In genomic region chr6:91186161-91186931, GRCm38 (mm10) we compare ENCODE assay signal across 10 mouse cellular contexts. TPM values are rescaled to one million over a fixed set of nuclear protein-coding genes. Genes with fewer than 3 reads are reported as not detected.
A peak's percentile ranks its signal among the peaks of the same experiment; 100 is the strongest.
DNase-seq lines count a peak whose midpoint lies in the region; ATAC-seq and TF ChIP-seq lines count a peak whose summit lies in the region.
"Had no signal": no experiment of that assay in that cellular context is flagged by ENCODE, and none has a peak within 500 bp of the region (broad histone marks: within the 10 kb centered on the region; RNA-seq: fewer than 3 reads in every experiment).

No protein-coding gene starts in this region.

- H3K9ac ChIP-seq in heart, postnatal 0 days (replicated peaks; ENCODE audit: low read depth, low read length), result no peak overlapping the region
- H3K9ac ChIP-seq: forebrain, embryonic 12.5 days had no signal

- H3K9me3 ChIP-seq in heart, postnatal 0 days (replicated peaks; ENCODE audit: control insufficient read depth, low read length), result no peaks in the 10 kb centered on the region
- H3K9me3 ChIP-seq in heart, embryonic 10.5 days, result no peaks in the 10 kb centered on the region
- H3K9me3 ChIP-seq in E14TG2a.4 (ENCODE audit: low read length), result no peaks in the 10 kb centered on the region
- H3K9me3 ChIP-seq: forebrain, embryonic 12.5 days had no signal

- TF ChIP-seq POLR2A in small intestine, adult 2 months (IDR thresholded peaks at IDR 0.05; ENCODE audit: low read depth, low read length), result no peak

- no peaks in the 10 kb centered on the region for H3K36me3 ChIP-seq in heart, postnatal 0 days (replicated peaks; ENCODE audit: control insufficient read depth, insufficient read depth, low read length)
- H3K36me3 ChIP-seq in heart, embryonic 10.5 days, result no peaks in the 10 kb centered on the region
- no peaks in the 10 kb centered on the region for H3K36me3 ChIP-seq in E14TG2a.4 (ENCODE audit: insufficient read depth, low read length)
- H3K36me3 ChIP-seq in small intestine, adult 2 months (ENCODE audit: control insufficient read depth, insufficient read depth, low read length), result no peaks in the 10 kb centered on the region
- H3K36me3 ChIP-seq: forebrain, embryonic 12.5 days had no signal

- TF ChIP-seq EP300 in heart, postnatal 0 days (IDR thresholded peaks at IDR 0.05; ENCODE audit: low read depth), result no peak

- H3K4me2 ChIP-seq in heart, postnatal 0 days (ENCODE audit: low read depth, low read length), result no peak overlapping the region
- H3K4me2 ChIP-seq: forebrain, embryonic 12.5 days had no signal

- no peak overlapping the region for H3K4me3 ChIP-seq in heart, postnatal 0 days (ENCODE audit: low read depth, low read length)
- H3K4me3 ChIP-seq in heart, embryonic 10.5 days, result no peak overlapping the region
- no peak overlapping the region for H3K4me3 ChIP-seq in E14TG2a.4 (replicated peaks; ENCODE audit: low read length)
- no peak overlapping the region for H3K4me3 ChIP-seq in small intestine, adult 2 months (ENCODE audit: low read depth, low read length)
- H3K4me3 ChIP-seq: forebrain, embryonic 12.5 days had no signal

- no peak for DNase-seq in heart, postnatal 0 days (ENCODE audit: low spot score)
- DNase-seq in heart, embryonic 10.5 days (ENCODE audit: low spot score), result no peak
- DNase-seq in induced T-regulatory cell, adult 2 months (ENCODE audit: low read depth), result peak; percentile 59
- no peak for DNase-seq in layer of hippocampus, postnatal 10 days (ENCODE audit: low spot score in 2 of 2)
- no peak for DNase-seq in ovary, adult 18-20 months (ENCODE audit: low spot score)
- DNase-seq: kidney, postnatal 4 days had no signal

- no peak overlapping the region for H3K27ac ChIP-seq in heart, postnatal 0 days (ENCODE audit: low read depth)
- no peak overlapping the region for H3K27ac ChIP-seq in heart, embryonic 10.5 days
- H3K27ac ChIP-seq in small intestine, adult 2 months (ENCODE audit: insufficient read depth, low read depth, low read length), result no peak overlapping the region
- H3K27ac ChIP-seq: forebrain, embryonic 12.5 days had no signal

- H3K27me3 ChIP-seq in heart, postnatal 0 days (ENCODE audit: control insufficient read depth, insufficient read depth, low read length), result no peaks in the 10 kb centered on the region
- peaks cover 18% of the 10 kb centered on the region for H3K27me3 ChIP-seq in heart, embryonic 10.5 days (ENCODE audit: insufficient read depth, poor library complexity, severe bottlenecking)
- peaks cover 33% of the 10 kb centered on the region for H3K27me3 ChIP-seq in E14TG2a.4 (ENCODE audit: insufficient read depth, low read length)
- H3K27me3 ChIP-seq in small intestine, adult 2 months (ENCODE audit: control insufficient read depth, insufficient read depth, low read length), result no peaks in the 10 kb centered on the region
- H3K27me3 ChIP-seq: forebrain, embryonic 12.5 days had no signal

- WGBS in heart, postnatal 0 days, result 45% methylated on average over 4 of the region's 4 CpGs
- WGBS in heart, embryonic 10.5 days, result 46% methylated on average over 4 of the region's 4 CpGs
- 45% methylated on average over 4 of the region's 4 CpGs for WGBS in small intestine, adult 2 months

- peaks cover 28% of the 10 kb centered on the region for H3K4me1 ChIP-seq in heart, postnatal 0 days (ENCODE audit: control insufficient read depth, insufficient read depth)
- peaks cover 7% of the 10 kb centered on the region; the same call in 1 of the 2 replicates for H3K4me1 ChIP-seq in heart, embryonic 10.5 days
- peaks cover 7% of the 10 kb centered on the region for H3K4me1 ChIP-seq in E14TG2a.4 (replicated peaks; ENCODE audit: low read depth, low read length)
- H3K4me1 ChIP-seq in small intestine, adult 2 months (ENCODE audit: control insufficient read depth, insufficient read depth, insufficient read length, low read length), result no peaks in the 10 kb centered on the region
- H3K4me1 ChIP-seq: forebrain, embryonic 12.5 days had no signal

- ATAC-seq in heart, postnatal 0 days (ENCODE audit: insufficient read depth, low read depth), result no peak
- no peak for ATAC-seq in activated CD4-positive, CD25-positive, alpha-beta regulatory T cell, adult 4 months

- peak; percentile 44 for TF ChIP-seq CTCF in heart, postnatal 0 days (IDR thresholded peaks at IDR 0.05; ENCODE audit: low read depth)
- TF ChIP-seq CTCF in E14TG2a.4 (conservative IDR thresholded peaks at IDR 0.05; ENCODE audit: low read length), result peak; percentile 92
- TF ChIP-seq CTCF in small intestine, adult 2 months (IDR thresholded peaks at IDR 0.05; ENCODE audit: extremely low read depth, insufficient read length, insufficient replicate concordance, low read depth, low read length), result peak; percentile 68; the same call in 1 of the 2 replicates

RNA-seq across cellular contexts. Expression of gene Fbln2, which starts 25.9 kb away (rescaled TPM):
- 222 and 302 TPM in 2 replicates for total RNA-seq in heart, postnatal 0 days (2014; rRNA removed; ENCODE audit: low replicate concordance)
- 117 and 120 TPM in 2 replicates for polyA plus RNA-seq in heart, postnatal 0 days (2015; fragmentation: Nextera tagmentation; extraction: Ambion mirVana)
- 99.3 and 114 TPM in 2 replicates for polyA plus RNA-seq in heart, embryonic 10.5 days (2016; fragmentation: Nextera tagmentation; extraction: Ambion mirVana)
- 19.6 and 24.9 TPM in 2 replicates for polyA plus RNA-seq in small intestine, adult 2 months (2012; rRNA removed)
- total RNA-seq in layer of hippocampus, postnatal 10 days (2021), result 10 to 100 TPM; 15.2 to 16.4 TPM
- polyA plus RNA-seq in activated CD4-positive, CD25-positive, alpha-beta regulatory T cell, adult 4 months (2017; shearing (Covaris generic)), result under 1 TPM in 1 of 2 experiments, not detected in 1; 0.48 TPM

RNA-seq across cellular contexts. Expression of gene Hdac11, which starts 29.9 kb away (rescaled TPM):
- total RNA-seq in heart, postnatal 0 days (2014; rRNA removed; ENCODE audit: low replicate concordance), result 17.9 and 19.6 TPM in 2 replicates
- 9.2 and 9.5 TPM in 2 replicates for polyA plus RNA-seq in heart, postnatal 0 days (2015; fragmentation: Nextera tagmentation; extraction: Ambion mirVana)
- polyA plus RNA-seq in heart, embryonic 10.5 days (2016; fragmentation: Nextera tagmentation; extraction: Ambion mirVana), result 6.4 and 6.8 TPM in 2 replicates
- 13.4 and 24.0 TPM in 2 replicates for polyA plus RNA-seq in small intestine, adult 2 months (2012; rRNA removed)
- 100 to 1,000 TPM in 1 of 2 experiments, 10 to 100 TPM in 1; 96.2 to 103 TPM for total RNA-seq in layer of hippocampus, postnatal 10 days (2021)
- polyA plus RNA-seq in activated CD4-positive, CD25-positive, alpha-beta regulatory T cell, adult 4 months (2017; shearing (Covaris generic)), result 1 to 10 TPM in 1 of 2 experiments, under 1 TPM in 1; 0.54 to 1.3 TPM

Comparison
In these comparisons a context has a peak if more than half of its experiments do, and no peak if none do; other contexts are left out.
1. RNA of gene Fbln2, which starts 25.9 kb away (polyA plus RNA-seq): 117 to 120 TPM in heart, postnatal 0 days, 99.3 to 114 TPM in heart, embryonic 10.5 days and 19.6 to 24.9 TPM in small intestine, adult 2 months; 0.48 TPM in activated CD4-positive, CD25-positive, alpha-beta regulatory T cell, adult 4 months; every median in the first group is over 10 times any median in the second.
2. Peak in every context shown above with its lines, with median percentiles within 50 percentile points of each other: CTCF ChIP-seq.